Mouse (Mus musculus) olfactory bulb, adult 2 months (tissue): ENCODE measurements around the gene Ms4a18. TPM values are rescaled to one million over a fixed set of nuclear protein-coding genes. Genes with fewer than 3 reads are reported as not detected.

Source experiments
- H3K27ac ChIP-seq: fragments of 200-500 bp; 2 replicates; pipeline ENCODE4 v1.5.1; 2012; ENCODE audit warnings: low read depth, low read length; ENCODE audit not compliant: insufficient read depth
- H3K4me1 ChIP-seq: fragments of 200-500 bp; 2 replicates; pipeline ENCODE4 v1.6.1; 2012; ENCODE audit warnings: low read length; ENCODE audit not compliant: control insufficient read depth, insufficient read depth
- H3K4me3 ChIP-seq: fragments of 200-500 bp; 2 replicates; pipeline ENCODE4 v1.5.1; 2012; ENCODE audit warnings: mild to moderate bottlenecking, low read depth, low read length, moderate library complexity; ENCODE audit not compliant: insufficient read depth
- CTCF ChIP-seq: fragments of 200-500 bp; IDR thresholded peaks from 2 replicates; pipeline ENCODE4 v1.5.1; 2012; ENCODE audit warnings: low read depth, mild to moderate bottlenecking, low read length, moderate library complexity; ENCODE audit not compliant: insufficient read depth
- POLR2A ChIP-seq: fragments of 200-500 bp; IDR thresholded peaks from 2 replicates; pipeline ENCODE4 v1.6.1; 2012; ENCODE audit warnings: mild to moderate bottlenecking, low read depth, low read length, moderate library complexity; ENCODE audit not compliant: insufficient read depth
- WGBS: fragments of 180-500 bp; shearing (Covaris S2); methylation state at CpG from one replicate; pipeline ENCODE4 v1.1.7; 2018; 5-methylcytosine and 5-hydroxymethylcytosine counted together
- polyA plus RNA-seq: library from polyadenylated mRNA; stranded (reverse); fragments of >200 nt; gene quantifications from 2 replicates; pipeline ENCODE4 v1.2.4, GENCODE M21; 2012; ENCODE audit warnings: low replicate concordance; ENCODE audit not compliant: missing spikeins, insufficient read depth, insufficient read length

The Ms4a18 gene
- polyA plus RNA-seq, 1 experiment = not detected

DNA sequence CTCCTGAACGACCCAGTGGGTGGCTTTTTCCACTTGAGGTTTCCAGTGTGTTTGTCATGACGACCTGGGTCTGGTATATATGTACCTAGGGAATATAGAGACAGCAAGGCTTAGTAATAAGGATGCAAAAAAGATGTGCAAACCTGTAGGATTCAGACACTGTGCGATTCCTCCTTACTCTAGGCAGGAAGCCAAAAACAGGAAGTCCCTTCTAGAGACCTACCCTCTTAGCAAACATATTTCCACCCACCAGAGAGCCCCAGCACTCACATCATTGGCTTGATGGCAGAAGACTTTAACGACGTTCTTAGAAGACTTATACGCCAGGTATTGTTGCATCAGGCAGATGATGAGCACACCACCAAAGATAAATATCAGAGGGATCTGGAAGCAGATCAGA is 30.2 kb upstream of the Ms4a18 start:
- Histone ChIP-seq H3K27ac (no peak overlapping the region), H3K4me1 (no peaks in the 10 kb centered on the region), H3K4me3 (no peak overlapping the region)
- 78% methylated on average over 6 of the region's 6 CpGs for WGBS
- no peak for TF ChIP-seq CTCF

DNA sequence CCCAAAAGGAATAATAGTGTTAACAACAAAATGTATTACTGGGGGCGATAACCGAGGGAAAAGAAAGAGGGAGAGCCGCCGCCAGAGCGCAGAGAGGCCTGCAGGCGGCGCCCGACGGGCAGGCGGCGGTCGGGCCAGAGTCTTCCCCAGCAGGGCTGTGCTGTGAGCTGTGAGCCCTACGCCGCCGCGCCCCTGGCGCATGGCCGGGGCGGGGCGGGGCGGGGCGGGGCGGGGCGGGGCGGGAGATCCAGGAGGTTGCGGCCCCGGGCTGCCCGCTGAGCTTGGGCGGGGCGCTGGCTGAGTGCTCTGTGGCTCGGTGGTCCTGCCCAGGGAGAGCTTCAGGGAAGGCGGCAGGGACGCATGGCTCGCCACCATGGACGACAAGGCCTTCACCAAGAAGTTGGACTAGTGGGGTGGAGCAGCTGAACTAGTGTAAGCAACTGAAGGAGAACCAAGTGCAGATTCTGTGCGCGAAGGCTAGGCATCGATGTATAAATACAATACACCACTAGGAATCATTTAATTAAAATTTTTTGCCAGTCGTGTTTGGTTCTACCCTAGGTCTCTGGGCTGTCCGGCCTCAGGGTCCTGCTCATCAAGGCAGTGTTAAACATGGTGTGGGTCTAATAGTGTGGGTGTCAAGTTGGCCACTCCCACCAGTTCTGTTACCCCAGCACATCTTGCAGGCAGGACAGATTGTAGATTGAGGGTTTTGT is 27.3 kb upstream of the Ms4a18 start:
- no peak overlapping the region for H3K27ac ChIP-seq
- WGBS = 6% methylated on average over 40 of the region's 40 CpGs
- H3K4me1 ChIP-seq = no peaks in the 10 kb centered on the region
- TF ChIP-seq POLR2A (no peak), CTCF (peak; percentile 46; the same call in 1 of the 2 replicates)
- peak overlapping the region; percentile 37; the same call in 1 of the 2 replicates for H3K4me3 ChIP-seq

DNA sequence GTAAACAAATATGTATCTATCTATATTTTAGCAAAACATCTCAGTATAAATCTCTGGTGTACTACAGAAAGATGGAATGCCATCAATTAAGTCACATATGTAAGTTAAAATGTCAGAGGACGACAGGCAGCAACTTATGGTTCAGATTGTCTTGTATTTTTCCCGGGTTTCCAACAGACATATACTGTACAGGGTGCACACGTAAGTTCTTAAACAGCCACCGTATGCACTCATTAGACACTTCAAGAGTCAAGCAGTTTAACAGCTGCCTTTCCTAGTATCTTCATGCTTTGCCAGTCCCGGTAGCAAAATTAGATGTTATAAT is 26.8 kb upstream of the Ms4a18 start:
- Histone ChIP-seq H3K4me1 (no peaks in the 10 kb centered on the region), H3K4me3 (0 out of 2 replicates have a peak overlapping the region, but pooled peaks have one; percentile 37), H3K27ac (no peak overlapping the region)
- WGBS = 17% methylated on average over 5 of the region's 5 CpGs
- TF ChIP-seq CTCF (no peak), POLR2A (no peak)

DNA sequence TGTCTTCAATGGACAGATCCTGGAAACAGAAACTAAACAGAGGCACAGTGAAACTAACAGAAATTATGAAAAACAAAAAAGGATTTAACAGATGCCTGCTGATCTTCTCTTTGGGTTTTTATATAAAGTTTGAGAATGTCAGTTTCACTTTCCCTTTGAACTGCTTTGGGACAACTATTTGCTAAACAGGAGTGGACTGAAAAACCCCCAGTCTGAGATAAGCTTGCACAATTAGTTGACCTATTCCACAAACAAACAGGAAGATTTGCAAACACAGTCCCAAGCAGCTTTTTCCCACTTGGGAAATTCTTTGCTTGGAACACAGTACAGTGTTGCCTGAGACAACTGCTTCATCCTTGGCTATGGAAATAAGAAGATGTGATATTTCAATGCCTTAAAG is 19.7 kb upstream of the Ms4a18 start:
- TF ChIP-seq POLR2A (no peak), CTCF (no peak)
- H3K27ac ChIP-seq = no peak overlapping the region
- no peaks in the 10 kb centered on the region for H3K4me1 ChIP-seq
- no peak overlapping the region for H3K4me3 ChIP-seq

DNA sequence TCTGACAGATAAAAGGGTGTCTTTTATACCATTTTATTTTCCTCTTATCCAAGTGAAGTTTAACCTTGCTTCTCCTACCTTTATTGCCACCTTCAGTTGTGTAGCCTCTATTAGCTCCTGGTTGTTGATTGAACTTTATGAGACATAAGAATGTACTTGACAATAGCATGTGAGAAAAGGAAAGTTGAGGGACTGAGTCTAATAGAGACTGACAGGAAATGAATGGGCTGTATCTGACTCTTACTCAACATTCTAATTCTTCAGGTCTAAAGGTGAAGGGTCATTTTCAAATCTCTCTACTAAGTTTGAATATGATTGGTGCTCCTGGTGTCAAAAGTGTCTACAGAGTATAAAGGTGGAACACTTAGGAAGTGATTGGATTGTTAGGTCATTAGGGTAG is 4.6 kb upstream of the Ms4a18 start:
- H3K27ac ChIP-seq = no peak overlapping the region
- H3K4me3 ChIP-seq = no peak overlapping the region
- TF ChIP-seq POLR2A (no peak), CTCF (no peak)
- no peaks in the 10 kb centered on the region for H3K4me1 ChIP-seq

DNA sequence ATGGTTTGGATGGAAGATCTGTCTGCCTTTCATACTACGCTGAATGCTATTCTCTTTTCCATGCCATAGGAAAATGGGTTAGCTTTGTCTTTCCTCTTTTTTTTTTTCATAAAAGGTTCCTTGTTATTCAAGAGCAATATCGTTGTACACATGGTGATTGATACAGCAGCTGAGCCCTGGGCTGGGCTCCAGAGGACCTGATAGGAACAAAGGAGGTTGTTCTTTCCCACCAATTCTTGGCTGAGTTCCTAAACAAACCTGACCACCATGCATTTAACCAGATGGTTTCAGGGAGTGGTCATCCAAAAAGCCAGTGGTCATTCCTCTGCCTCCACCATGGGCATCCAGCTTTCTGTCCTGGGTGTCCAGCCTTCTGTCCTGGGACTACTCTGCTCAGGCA is 580 bp downstream of the Ms4a18 start:
- Histone ChIP-seq H3K27ac (no peak overlapping the region), H3K4me3 (no peak overlapping the region), H3K4me1 (no peaks in the 10 kb centered on the region)
- TF ChIP-seq CTCF = no peak
- no peak for TF ChIP-seq POLR2A
- WGBS = 35% methylated on average over 2 of the region's 2 CpGs

DNA sequence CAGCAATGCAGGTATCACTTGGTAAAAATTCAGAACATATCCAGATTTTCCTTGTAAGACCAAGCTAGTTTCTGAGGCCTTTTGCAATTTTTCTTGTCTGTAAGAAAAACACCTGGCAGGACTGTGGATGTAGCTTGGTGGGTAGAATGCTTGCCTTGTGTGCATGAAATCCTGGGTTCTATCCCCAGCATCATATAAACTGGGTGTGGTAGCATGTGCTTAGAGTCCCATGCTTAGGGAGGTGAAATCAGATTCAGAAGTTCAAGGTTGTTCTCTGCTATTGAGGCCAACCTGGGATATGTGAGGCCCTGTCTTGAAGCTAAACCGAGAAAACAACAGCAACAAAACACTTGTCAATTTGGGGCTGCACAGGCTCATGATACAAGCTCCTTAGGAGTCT is 1.8 kb downstream of the Ms4a18 start:
- H3K27ac ChIP-seq = no peak overlapping the region
- WGBS = 83% methylated on average over 1 of the region's 1 CpGs
- no peaks in the 10 kb centered on the region for H3K4me1 ChIP-seq
- H3K4me3 ChIP-seq = no peak overlapping the region
- TF ChIP-seq CTCF (no peak), POLR2A (no peak)

DNA sequence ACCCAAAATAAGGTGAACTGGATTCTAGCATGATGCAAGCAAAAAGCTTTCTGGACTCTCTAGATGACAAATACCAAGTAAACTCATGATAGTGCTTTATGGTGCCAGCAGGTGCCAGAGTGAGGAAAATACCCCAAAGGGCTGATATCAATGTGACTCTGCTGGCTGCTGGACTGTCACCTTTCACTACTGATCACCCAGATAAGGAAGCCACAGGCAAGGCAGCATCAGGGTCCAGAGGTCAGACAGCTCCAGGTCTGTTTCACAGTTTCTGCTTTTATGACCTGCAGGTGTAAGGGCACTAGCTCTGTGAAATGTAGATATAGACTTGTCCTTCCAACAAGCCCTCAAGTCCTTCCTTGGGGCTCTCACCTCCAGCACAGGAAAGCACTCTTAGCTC is 2.4 kb downstream of the Ms4a18 start:
- Histone ChIP-seq H3K4me3 (no peak overlapping the region), H3K27ac (no peak overlapping the region), H3K4me1 (no peaks in the 10 kb centered on the region)
- TF ChIP-seq POLR2A = no peak
- no peak for TF ChIP-seq CTCF

DNA sequence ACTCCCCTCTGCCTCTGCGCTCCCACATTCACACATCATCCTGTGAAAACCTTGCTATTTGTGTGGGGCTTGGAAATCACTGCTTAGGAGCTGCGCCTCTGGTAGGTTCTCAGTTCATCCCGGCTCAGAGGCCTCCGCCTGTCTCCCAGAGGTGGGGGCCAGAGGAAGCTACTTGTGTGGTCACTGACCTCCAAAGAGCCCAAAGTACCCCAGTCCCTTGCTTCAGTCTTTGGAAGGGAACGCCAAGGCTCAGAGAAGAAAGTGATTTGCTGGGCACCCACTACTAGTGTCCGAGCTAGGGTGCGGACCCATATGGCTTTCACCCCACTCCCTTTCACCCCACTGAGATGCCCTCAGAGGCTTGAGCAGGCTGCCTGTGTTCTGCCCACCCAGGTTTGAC is 24.7 kb downstream of the Ms4a18 start, which contains the start of gene Ms4a15:
TSS of gene Ms4a15 (minus strand) at position 101 of the 400 bp plus-strand sequence.
- TF ChIP-seq POLR2A (no peak), CTCF (no peak)
- Histone ChIP-seq H3K4me3 (no peak within 1 kb of the TSS), H3K4me1 (peaks cover 4% of the 10 kb centered on the region), H3K27ac (no peak within 1 kb of the TSS)
- 90% methylated on average over 7 of the region's 7 CpGs for WGBS

DNA sequence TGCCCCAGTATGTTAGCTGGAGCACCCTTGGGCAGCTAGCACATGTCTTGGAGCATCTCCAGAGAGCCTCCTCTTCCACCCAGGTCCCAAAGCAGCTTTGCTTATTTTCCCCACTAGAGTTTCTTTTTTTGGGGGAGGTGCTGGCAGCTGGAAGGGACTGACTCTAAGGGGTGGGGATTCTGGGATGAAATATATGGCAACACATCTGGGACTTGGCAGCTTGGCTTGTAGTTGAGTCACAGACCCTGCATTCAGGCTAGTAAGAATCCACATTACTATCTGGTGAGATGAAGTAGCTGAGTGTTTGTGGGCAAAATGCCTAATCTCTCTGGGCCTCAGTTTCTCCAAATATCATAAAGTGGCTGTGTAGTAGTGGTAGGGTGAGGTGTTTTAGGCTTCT is 25.9 kb downstream of the Ms4a18 start:
- no peak overlapping the region for H3K4me3 ChIP-seq
- TF ChIP-seq POLR2A (no peak), CTCF (no peak)
- H3K4me1 ChIP-seq = peaks cover 4% of the 10 kb centered on the region
- H3K27ac ChIP-seq = no peak overlapping the region
